Mouse (Mus musculus) neural tube, embryonic 15.5 days (tissue): ENCODE measurements around the gene Dstn. TPM values are rescaled to one million over a fixed set of nuclear protein-coding genes. Genes with fewer than 3 reads are reported as not detected.

Experiments
- ATAC-seq: fragments of 200-750 bp; cut with Nextera tagmentation; 2 replicates; pipeline ENCODE4 v1.8.0; 2017; ENCODE audit warnings: mild to moderate bottlenecking, moderate TSS enrichment, moderate library complexity; ENCODE audit not compliant: low FRiP score
- H3K27ac ChIP-seq: fragments of 300-500 bp; sonication (generic); replicated peaks from 2 replicates; pipeline ENCODE4 v1.5.1; 2015; ENCODE audit warnings: mild to moderate bottlenecking, inconsistent platforms
- H3K27me3 ChIP-seq: fragments of 300-500 bp; sonication (generic); replicated peaks from 2 replicates; pipeline ENCODE4 v1.6.1; 2015; ENCODE audit warnings: inconsistent platforms
- H3K36me3 ChIP-seq: fragments of 300-500 bp; sonication (generic); 2 replicates; pipeline ENCODE4 v1.6.1; 2015; ENCODE audit warnings: inconsistent platforms
- H3K4me1 ChIP-seq: fragments of 300-500 bp; sonication (generic); 2 replicates; pipeline ENCODE4 v1.6.1; 2015; ENCODE audit warnings: inconsistent platforms
- H3K4me2 ChIP-seq: fragments of 300-500 bp; sonication (generic); 2 replicates; pipeline ENCODE4 v1.6.1; 2015; ENCODE audit warnings: inconsistent platforms, mild to moderate bottlenecking, moderate library complexity
- H3K4me3 ChIP-seq: fragments of 300-500 bp; sonication (generic); replicated peaks from 2 replicates; pipeline ENCODE4 v1.5.1; 2015; ENCODE audit warnings: mild to moderate bottlenecking, inconsistent platforms
- H3K9ac ChIP-seq: fragments of 300-500 bp; sonication (generic); replicated peaks from 2 replicates; pipeline ENCODE4 v1.6.1; 2015; ENCODE audit warnings: mild to moderate bottlenecking, inconsistent platforms
- H3K9me3 ChIP-seq: fragments of 300-500 bp; sonication (generic); replicated peaks from 2 replicates; pipeline ENCODE4 v1.6.1; 2016; ENCODE audit warnings: inconsistent platforms
- WGBS: fragments of 180-500 bp; shearing (Covaris S2); methylation state at CpG from one replicate; pipeline ENCODE4 v1.1.7; 2015; ENCODE audit warnings: mixed read lengths; 5-methylcytosine and 5-hydroxymethylcytosine counted together
- polyA plus RNA-seq: library from polyadenylated mRNA; unstranded; fragments of >200 nt; fragmentation: Nextera tagmentation; extraction: Ambion mirVana; gene quantifications from 2 replicates; pipeline ENCODE4 v1.2.1, GENCODE M21; 2015

Dstn gene
- 415 and 417 TPM in 2 replicates for polyA plus RNA-seq

DNA sequence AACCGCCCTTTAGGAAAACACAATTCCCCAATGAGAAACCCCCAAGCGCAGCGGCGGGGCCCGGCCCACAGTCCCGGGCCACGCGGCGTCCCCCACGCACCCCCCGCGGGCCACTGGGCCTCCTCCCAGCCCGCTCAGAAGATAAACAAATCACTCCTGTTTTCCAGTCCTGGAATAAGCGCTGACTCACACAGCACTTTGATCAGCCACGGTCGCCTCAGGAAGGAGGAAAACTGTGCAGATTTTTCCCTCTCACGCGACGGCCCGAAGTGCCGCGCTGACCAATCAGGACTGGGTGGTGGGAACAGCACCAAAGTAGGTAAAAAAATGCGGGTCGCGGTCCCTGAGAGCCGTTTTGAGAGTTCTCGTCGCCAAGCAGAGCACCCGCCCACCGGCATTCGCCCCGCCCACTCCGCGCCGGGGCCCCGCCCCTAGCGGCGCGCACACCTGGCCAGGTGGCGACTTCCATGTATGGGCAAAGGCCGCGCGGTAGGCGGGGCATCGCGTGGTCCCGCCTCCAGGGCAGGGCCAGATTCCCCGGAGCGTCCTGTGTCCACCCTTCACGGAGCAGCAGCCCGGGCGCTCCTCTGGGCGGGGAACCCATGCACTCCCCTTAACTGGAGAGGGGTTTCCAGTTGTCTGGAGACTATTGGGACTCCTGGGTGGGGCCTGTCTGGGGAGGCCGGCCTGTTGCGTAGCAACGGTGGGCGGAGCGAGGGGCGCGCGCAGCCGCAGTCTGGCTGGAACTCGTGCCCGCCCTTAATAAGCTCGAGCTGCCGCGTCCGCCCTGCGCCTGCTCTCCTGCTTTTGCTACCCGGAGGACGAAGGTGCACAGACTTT is at the start of gene Dstn:
Gene Dstn, plus strand, starts transcription at position 561 of the 840 bp plus-strand sequence.
- peak; percentile 96 for ATAC-seq
- H3K4me2 ChIP-seq: peak within 1 kb of the TSS; percentile 80
- H3K27ac ChIP-seq: peak within 1 kb of the TSS; percentile 93
- no peaks in the 10 kb centered on the region for H3K9me3 ChIP-seq
- no peaks in the 10 kb centered on the region for H3K27me3 ChIP-seq
- H3K4me1 ChIP-seq: peaks cover 37% of the 10 kb centered on the region
- H3K36me3 ChIP-seq: no peaks in the 10 kb centered on the region
- H3K4me3 ChIP-seq: peak within 1 kb of the TSS; percentile 86
- under 1% methylated on average over 71 of the region's 71 CpGs for whole genome bisulfite sequencing
- H3K9ac ChIP-seq: peak within 1 kb of the TSS; percentile 92

DNA sequence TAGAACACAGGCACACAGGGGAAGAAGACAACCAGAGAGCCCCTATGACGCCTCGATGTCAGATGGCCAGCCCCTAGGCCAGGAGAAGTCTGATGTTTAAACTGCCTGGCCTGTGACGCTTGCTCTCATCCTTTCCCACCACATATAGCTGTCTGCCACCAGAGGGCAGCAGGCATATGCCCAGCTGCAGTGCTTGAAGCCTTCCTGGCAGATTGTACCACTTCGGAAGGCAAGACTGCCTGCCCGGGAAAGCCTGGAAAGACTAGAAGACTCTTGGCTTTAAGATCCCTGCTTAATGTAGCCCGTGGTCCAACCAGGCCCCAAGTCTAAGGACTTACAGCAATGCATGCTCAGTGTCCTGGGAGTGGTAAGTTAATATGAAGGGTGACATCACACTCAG is 47.8 kb upstream of the Dstn start:
- Histone ChIP-seq H3K9ac (no peak overlapping the region), H3K36me3 (no peaks in the 10 kb centered on the region), H3K4me2 (no peak overlapping the region), H3K4me1 (peaks cover 7% of the 10 kb centered on the region; the same call in 1 of the 2 replicates), H3K27ac (no peak overlapping the region), H3K9me3 (no peaks in the 10 kb centered on the region), H3K4me3 (no peak overlapping the region), H3K27me3 (no peaks in the 10 kb centered on the region)
- 6% methylated on average over 6 of the region's 6 CpGs for WGBS
- peak; percentile 63; the same call in 1 of the 2 replicates for ATAC-seq

DNA sequence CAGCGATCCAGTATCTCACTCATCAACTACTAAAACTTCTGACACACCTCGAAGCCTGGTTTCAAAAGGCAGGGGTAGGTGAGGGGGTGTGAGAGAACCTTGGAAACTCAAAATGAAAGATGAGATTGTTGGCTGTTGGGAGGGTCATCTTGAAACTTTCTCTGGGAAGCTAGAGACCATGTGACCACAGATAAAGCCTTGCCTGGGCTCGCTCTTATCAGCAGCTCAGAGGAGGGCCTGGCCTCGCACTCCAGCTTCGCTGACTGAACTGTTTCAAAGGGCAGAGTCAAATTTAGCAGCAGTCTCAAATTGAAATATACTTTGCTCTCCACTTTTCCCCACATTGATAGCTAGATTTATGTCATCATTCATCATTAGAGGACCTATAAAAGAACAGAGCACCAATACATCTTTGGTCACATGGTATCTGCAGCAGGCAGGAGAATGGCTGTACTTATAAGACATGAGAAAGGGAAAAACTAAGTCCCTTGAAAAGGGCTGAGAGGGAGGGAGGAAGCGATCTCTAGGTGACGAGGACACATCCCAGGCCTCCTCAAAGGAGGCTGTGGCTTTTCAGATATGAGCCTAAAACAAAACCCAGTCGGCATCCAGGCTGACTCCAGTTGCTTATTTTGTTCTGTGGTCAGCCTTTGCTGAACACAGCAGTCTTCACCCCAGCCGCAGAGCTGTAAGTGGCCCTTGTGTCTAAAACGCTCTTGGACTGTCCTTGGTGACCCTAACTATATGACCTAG is 44.0 kb upstream of the Dstn start:
- no peaks in the 10 kb centered on the region for H3K9me3 ChIP-seq
- H3K4me2 ChIP-seq: no peak overlapping the region
- no peaks in the 10 kb centered on the region for H3K36me3 ChIP-seq
- no peak overlapping the region for H3K9ac ChIP-seq
- no peaks in the 10 kb centered on the region for H3K4me1 ChIP-seq
- no peak for ATAC-seq
- no peaks in the 10 kb centered on the region for H3K27me3 ChIP-seq
- 77% methylated on average over 10 of the region's 10 CpGs for WGBS
- H3K4me3 ChIP-seq: no peak overlapping the region
- no peak overlapping the region for H3K27ac ChIP-seq

DNA sequence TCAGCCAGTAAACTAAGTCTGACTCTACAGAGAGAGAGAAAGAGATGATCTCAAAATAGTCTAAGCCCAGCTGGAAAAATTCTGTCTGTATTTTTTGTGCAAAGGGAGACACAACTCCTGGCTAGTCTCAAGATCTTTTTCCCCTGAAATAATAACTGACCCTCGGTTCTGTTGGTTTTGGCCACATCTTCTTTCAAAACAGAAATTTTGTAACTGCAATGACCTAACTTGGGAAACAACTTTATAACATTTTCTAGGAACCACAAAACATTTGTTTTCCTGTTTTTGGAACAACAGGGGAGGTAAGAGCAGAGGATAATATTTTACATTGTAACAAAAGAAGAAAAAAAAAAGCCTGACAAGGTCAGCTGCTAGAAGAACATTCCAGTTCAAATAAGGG is 39.1 kb upstream of the Dstn start:
- no peak overlapping the region for H3K4me3 ChIP-seq
- H3K9me3 ChIP-seq: no peaks in the 10 kb centered on the region
- WGBS: 46% methylated on average over 1 of the region's 1 CpGs
- no peaks in the 10 kb centered on the region for H3K36me3 ChIP-seq
- no peak for ATAC-seq
- H3K27ac ChIP-seq: no peak overlapping the region
- no peak overlapping the region for H3K9ac ChIP-seq
- no peak overlapping the region for H3K4me2 ChIP-seq
- H3K4me1 ChIP-seq: no peaks in the 10 kb centered on the region
- no peaks in the 10 kb centered on the region for H3K27me3 ChIP-seq

DNA sequence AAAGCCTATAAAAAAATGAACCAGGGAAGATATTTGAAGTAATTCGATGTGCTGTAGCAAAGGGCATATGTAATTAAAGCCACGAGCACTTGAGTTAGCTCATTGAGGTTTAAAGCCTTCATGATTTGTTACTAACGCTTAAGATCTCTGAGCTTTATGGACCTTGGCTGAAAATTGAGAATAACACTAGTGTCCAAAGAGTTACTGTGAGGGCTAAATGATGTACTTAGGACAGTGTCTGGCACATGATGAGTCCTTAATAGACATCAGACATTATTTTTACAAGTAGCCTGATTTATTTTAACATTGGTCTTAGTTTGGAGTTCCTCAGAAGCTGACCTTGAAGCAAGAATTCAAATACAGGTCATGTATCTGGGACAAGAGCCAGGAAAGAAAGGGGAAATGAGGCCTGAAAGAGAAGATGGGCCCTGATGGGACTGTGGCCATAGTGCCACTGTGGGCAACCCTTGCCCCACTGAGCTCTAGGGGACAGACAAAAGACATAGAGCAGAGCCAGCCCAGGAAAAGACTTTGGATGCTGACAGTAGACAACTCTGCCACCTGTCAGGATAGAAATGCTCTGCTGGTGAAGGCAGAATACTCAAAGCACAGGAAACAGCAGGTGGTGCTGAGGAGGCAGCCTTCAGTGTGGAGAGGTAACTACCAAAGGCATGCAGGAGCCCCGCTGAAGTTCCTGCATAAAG is 38.0 kb upstream of the Dstn start:
- H3K36me3 ChIP-seq: no peaks in the 10 kb centered on the region
- no peak overlapping the region for H3K27ac ChIP-seq
- H3K4me3 ChIP-seq: no peak overlapping the region
- ATAC-seq: no peak
- no peak overlapping the region for H3K9ac ChIP-seq
- no peaks in the 10 kb centered on the region for H3K27me3 ChIP-seq
- WGBS: 52% methylated on average over 4 of the region's 4 CpGs
- no peak overlapping the region for H3K4me2 ChIP-seq
- no peaks in the 10 kb centered on the region for H3K4me1 ChIP-seq
- no peaks in the 10 kb centered on the region for H3K9me3 ChIP-seq

DNA sequence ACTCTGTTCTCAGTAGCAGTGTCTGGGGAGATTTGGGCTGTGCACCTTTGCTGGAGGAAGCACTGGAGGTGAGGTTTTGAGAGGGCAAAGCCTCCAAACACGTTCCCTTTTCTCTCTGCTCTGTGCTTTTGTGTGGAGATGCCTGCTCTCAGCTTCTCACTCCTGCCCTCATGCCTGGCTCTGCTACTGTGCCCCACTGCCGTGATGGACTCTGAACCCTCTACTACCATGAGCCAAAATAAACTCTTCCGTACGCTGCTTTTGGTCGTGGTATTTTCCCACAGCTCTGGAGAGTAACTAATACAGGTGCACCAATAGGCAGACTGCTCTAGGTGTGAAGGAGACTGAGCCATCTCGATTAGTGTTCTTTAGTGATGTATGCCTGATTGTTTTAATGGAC is 35.8 kb upstream of the Dstn start:
- H3K36me3 ChIP-seq: no peaks in the 10 kb centered on the region
- H3K9me3 ChIP-seq: no peaks in the 10 kb centered on the region
- H3K4me2 ChIP-seq: no peak overlapping the region
- no peak for ATAC-seq
- H3K4me3 ChIP-seq: no peak overlapping the region
- H3K9ac ChIP-seq: no peak overlapping the region
- no peak overlapping the region for H3K27ac ChIP-seq
- no peaks in the 10 kb centered on the region for H3K4me1 ChIP-seq
- WGBS: 89% methylated on average over 6 of the region's 6 CpGs
- H3K27me3 ChIP-seq: no peaks in the 10 kb centered on the region

DNA sequence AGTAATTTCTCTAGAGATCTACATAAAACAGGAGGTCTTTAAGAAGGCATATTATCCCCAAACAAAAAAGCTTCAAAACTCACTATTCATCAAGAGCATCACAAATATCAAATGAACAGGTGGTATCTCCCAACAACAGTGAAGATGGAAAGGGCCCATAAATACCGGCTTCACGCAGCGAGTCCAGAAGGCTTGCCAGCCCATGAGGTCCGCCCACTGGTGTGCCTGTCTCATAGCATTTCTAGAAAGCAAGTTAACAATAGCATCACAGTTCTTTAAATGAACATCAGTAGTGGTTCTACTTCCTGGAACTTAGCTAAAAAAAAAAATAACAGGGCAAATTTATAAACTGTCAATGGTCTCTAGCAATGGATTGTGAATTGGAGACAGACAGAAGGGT is 33.1 kb upstream of the Dstn start:
- Histone ChIP-seq H3K9ac (no peak overlapping the region), H3K36me3 (no peaks in the 10 kb centered on the region), H3K4me3 (no peak overlapping the region), H3K4me2 (no peak overlapping the region), H3K9me3 (no peaks in the 10 kb centered on the region), H3K27me3 (no peaks in the 10 kb centered on the region), H3K4me1 (no peaks in the 10 kb centered on the region), H3K27ac (no peak overlapping the region)
- no peak for ATAC-seq
- 85% methylated on average over 4 of the region's 4 CpGs for WGBS

DNA sequence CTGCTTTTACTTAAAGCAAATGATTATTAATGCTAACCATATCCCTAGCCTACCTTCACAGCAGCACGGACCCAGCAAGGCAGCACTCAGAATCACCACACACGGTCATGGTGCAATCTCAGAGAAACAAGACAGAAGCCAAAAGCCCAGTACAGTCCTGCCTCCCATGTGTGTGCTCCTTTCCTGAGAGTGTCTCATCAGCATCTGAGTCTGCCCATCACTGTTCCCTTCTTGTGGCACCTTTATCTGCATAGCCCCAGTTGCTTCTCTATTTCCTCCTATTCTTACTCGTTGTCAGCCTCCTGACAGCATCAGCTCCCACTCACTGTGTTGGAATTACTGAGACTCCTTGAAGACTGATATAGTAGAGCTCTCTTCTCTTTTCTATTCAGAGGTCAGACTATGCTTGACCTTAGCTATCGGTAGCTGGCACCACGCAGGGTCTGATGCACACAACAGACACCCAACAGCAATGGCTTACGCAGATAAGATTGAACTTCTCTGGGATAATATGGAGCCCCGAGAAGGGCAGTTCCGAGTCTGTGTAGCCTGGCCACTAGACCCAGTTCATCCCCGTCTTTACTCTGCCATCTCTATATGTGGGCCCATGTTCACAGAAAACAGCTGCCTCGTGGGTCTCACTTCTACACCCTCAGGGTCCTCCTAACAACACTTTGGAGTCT is 32.4 kb upstream of the Dstn start:
- Histone ChIP-seq H3K27me3 (no peaks in the 10 kb centered on the region), H3K4me1 (no peaks in the 10 kb centered on the region), H3K9ac (no peak overlapping the region), H3K4me3 (no peak overlapping the region), H3K9me3 (no peaks in the 10 kb centered on the region), H3K36me3 (no peaks in the 10 kb centered on the region), H3K27ac (no peak overlapping the region), H3K4me2 (no peak overlapping the region)
- 87% methylated on average over 10 of the region's 10 CpGs for WGBS
- no peak for ATAC-seq

DNA sequence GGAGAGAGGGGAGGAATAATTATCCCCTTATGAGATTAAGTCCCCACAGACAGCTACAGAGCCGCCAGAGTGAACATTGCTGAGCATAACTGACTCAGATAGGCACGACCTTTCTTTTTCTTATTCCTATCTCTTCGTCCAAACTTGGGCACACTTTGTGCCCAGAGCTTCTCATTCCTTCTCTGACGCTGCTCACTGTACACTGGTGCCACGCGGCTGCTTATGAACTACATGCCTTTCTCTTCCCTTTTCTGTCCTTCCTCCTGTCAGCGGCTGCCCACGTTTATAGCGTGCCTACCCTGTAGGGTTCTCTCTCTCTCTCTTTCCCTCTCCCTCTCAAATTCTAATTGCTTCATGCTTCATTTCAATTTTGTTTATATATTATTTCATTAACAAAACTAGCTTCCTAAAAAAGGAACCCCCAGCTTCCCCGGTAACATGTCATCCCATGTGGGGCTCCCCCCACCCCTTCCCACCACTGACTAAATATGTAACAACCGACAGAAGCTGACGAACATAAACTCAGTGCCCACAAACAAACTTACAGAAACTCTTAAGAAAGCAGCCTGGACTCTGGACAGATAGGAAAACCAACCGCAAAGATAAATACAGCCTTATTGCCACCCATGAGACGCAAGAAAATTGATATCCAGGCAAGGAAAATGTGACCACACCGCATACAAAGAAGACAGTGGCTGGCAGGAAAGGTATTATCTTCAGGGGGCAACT is 25.8 kb upstream of the Dstn start:
- ATAC-seq: no peak
- 87% methylated on average over 15 of the region's 15 CpGs for WGBS
- Histone ChIP-seq H3K4me2 (no peak overlapping the region), H3K9ac (no peak overlapping the region), H3K27ac (no peak overlapping the region), H3K36me3 (no peaks in the 10 kb centered on the region), H3K4me3 (no peak overlapping the region), H3K4me1 (no peaks in the 10 kb centered on the region), H3K9me3 (no peaks in the 10 kb centered on the region), H3K27me3 (no peaks in the 10 kb centered on the region)

DNA sequence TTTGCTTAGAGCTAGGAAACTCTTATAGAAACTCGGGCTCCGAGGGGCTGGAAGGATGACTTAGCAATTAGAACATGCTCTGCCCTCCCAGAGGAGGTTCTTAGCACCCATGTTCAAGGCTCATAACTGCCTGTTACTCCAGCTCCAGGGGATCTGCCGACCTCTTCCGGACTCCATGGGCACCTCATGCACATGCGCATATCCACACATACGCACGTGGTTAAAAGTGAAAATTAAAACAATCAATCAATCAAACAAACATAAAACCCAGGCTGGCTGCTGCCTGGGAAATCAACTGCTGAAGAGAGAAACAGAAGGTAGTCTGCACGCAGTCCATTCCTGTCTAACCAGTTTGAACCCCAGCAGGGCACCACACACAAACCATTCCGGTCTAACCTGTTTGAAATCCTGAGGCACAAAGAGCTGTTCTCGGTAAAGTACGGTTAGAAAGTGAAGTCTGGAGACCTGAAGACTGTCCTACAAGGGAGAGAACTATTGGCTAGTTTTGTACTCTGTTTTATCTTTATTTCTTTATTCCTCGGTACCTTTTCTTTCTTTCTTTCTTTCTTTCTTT is 25.2 kb upstream of the Dstn start:
- H3K4me1 ChIP-seq: no peaks in the 10 kb centered on the region
- no peaks in the 10 kb centered on the region for H3K36me3 ChIP-seq
- no peaks in the 10 kb centered on the region for H3K27me3 ChIP-seq
- no peaks in the 10 kb centered on the region for H3K9me3 ChIP-seq
- no peak overlapping the region for H3K4me2 ChIP-seq
- no peak overlapping the region for H3K9ac ChIP-seq
- H3K27ac ChIP-seq: no peak overlapping the region
- no peak overlapping the region for H3K4me3 ChIP-seq
- no peak for ATAC-seq
- 63% methylated on average over 12 of the region's 12 CpGs for WGBS
